Mouse (Mus musculus): Measurements from ENCODE around the gene Rasgrp4. TPM values are rescaled to one million over a fixed set of nuclear protein-coding genes. Genes with fewer than 3 reads are reported as not detected.
A peak's percentile ranks its signal among the peaks of the same experiment; 100 is the strongest.

Gene Rasgrp4
- polyA plus RNA-seq, 1 experiment from 2014 or later: 0.66 TPM

DNA sequence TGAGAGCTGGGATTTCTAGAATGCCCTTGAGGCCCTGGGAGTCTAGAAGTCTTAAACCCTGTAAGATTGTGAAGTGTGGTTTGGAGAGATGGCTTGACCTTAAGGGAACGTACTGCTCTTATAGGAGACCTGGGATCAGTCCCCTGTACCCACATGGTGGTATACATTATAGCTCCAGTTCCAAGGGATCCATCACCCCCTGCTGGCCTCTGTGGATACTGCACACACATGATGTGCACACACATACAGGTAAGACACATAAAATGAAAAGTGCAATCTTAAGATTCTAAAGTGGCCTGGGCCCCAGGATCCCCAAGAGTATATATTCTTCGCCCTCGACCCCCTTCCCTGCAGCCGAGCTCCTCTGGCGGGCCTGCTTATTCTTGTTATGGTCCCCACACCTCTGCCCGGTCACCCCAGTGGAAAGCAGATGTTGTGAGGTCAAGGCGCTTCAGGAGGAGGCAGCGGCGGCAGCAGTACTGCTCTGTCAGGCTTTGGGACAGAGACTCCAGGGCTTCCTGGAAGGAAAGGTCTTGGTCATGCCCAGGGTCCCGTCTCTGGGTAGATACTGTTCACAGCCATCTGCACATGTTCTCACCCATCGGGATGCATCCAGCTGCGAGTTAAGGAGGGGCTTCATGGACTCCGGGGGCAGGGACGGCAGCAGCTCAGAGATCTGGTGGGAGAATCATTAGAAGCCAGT, 19.5 kb downstream of the Rasgrp4 start:
- H3K9me3 ChIP-seq: no peaks in the 10 kb centered on the region
- 96% methylated on average over 14 of the region's 14 CpGs for WGBS
- no peak for DNase-seq (ENCODE audit: low spot score)
- H3K36me3 ChIP-seq (replicated peaks): peaks cover 6% of the 10 kb centered on the region; the same call in 1 of the 2 replicates
- H3K27me3 ChIP-seq (replicated peaks; ENCODE audit: low read depth, poor library complexity, severe bottlenecking): peaks cover 25% of the 10 kb centered on the region
- H3K4me3 ChIP-seq: no peak overlapping the region
- H3K27ac ChIP-seq (replicated peaks): no peak overlapping the region
- peaks cover 20% of the 10 kb centered on the region for H3K4me1 ChIP-seq

DNA sequence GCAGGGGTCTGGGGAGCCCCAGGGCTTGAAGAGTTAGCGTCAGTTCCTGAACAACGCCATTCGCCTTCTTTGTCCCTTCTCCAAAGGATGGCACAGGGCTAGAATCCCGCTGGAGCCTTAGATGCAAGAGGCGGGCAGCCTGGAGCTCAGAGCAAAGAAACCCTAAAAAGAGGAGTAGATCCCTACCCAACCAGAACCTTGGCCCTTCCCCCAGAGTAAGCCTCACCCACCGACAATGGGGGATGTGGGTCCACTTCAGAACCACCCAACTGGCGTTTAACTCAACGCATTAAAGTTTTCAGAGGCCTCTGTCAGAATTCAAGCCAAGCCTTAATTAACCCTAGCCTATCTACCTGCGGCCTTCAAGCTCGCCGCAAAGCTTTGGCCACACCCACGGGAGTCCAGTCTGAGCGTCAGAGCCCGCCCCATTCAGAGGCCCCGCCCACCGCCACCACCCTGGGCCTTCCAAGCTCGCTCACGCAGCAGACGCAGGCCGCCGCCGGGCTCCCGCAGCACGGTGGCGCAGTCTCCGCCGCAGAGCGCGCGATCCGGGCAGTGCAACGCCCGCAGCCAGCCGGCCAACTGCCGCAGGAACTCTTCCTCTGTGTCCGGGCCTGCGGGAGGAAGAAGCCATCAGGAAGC, 20.7 kb downstream of the Rasgrp4 start:
- Histone ChIP-seq H3K27ac (replicated peaks) (peak overlapping the region; percentile 83), H3K9me3 (no peaks in the 10 kb centered on the region), H3K4me3 (peak overlapping the region; percentile 74), H3K27me3 (replicated peaks; ENCODE audit: low read depth, poor library complexity, severe bottlenecking) (peaks cover 37% of the 10 kb centered on the region), H3K4me1 (peaks cover 21% of the 10 kb centered on the region), H3K36me3 (replicated peaks) (peaks cover 6% of the 10 kb centered on the region; the same call in 1 of the 2 replicates)
- DNase-seq (ENCODE audit: low spot score): peak; percentile 91
- WGBS: 7% methylated on average over 37 of the region's 37 CpGs

DNA sequence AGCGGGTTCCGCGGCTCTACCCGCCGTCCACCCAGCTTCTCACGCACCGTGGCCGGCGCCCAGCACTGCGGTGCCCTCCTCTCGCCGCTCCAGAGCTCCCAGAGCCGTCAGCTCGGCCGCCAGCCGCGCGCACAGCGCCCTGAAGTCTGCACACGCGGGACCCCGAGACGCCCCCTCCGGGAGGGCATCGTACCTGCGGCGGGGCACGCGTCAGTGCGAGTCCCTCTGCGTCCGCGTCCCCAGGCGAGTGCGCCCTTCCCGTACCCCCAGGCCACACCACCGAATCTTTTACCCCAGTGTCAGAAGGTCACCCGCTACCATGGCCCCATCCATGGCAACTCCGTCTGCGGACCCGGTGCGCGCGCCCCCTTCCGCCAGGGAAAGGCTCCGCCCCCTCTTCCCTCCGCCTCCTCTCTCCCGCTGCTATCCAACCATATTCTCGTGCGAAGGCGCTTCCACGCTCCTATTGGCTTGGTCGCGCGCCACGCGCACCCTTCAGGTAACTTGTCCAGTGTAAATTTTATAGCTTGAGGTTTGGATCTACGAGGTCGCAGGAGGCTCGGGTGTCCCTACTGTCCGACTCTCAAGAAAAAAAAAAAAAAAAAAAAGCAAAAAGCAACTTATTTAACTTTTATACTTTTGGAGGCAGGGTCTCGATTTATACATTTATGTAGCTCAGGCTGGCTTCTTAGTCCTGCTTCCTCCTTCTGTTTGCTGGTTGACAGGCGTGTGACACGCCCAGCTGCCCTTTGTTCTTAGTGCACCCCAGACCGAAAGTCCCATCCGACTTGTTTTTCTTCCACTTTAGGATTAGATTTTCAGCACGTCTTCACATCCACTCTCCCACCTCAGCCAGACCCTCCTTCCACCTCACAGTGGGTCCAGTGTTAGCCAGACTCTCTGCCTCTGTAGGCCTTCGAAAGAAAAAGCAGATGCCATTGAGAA, 21.5 kb downstream of the Rasgrp4 start, which contains the start of gene Fam98c:
TSS of gene Fam98c (minus strand) at position 397 of the 945 bp plus-strand sequence.
- Histone ChIP-seq H3K36me3 (replicated peaks) (peaks cover 11% of the 10 kb centered on the region; the same call in 1 of the 2 replicates), H3K27me3 (replicated peaks; ENCODE audit: low read depth, poor library complexity, severe bottlenecking) (peaks cover 42% of the 10 kb centered on the region), H3K9me3 (no peaks in the 10 kb centered on the region), H3K4me1 (peaks cover 21% of the 10 kb centered on the region), H3K27ac (replicated peaks) (peak within 1 kb of the TSS; percentile 83), H3K4me3 (peak within 1 kb of the TSS; percentile 74)
- DNase-seq (ENCODE audit: low spot score): peak; percentile 89
- WGBS: 4% methylated on average over 68 of the region's 68 CpGs

DNA sequence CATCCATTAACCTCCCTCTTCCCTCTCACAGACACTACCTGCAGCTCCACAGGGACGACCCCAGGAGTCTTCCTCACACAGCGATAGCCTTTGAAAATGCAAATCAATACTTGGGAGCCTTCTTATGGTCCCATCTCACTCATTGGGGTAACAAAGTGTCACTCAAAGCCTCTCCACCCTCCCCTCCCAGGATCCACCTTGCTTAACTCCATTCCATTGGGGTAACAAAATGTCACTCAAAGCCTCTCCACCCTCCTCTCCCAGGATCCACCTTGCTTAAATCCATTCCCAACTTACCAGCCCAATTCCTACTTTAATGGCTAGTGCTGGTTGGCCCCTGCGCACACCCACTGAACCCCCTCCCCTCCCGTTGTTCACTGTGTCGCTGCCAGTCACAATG, 23.6 kb downstream of the Rasgrp4 start:
- Histone ChIP-seq H3K27me3 (replicated peaks; ENCODE audit: low read depth, poor library complexity, severe bottlenecking) (peaks cover 49% of the 10 kb centered on the region), H3K4me1 (peaks cover 37% of the 10 kb centered on the region), H3K9me3 (no peaks in the 10 kb centered on the region), H3K4me3 (no peak overlapping the region), H3K27ac (replicated peaks) (no peak overlapping the region), H3K36me3 (replicated peaks) (peaks cover 26% of the 10 kb centered on the region)
- under 1% methylated on average over 5 of the region's 5 CpGs for WGBS
- DNase-seq (ENCODE audit: low spot score): no peak

DNA sequence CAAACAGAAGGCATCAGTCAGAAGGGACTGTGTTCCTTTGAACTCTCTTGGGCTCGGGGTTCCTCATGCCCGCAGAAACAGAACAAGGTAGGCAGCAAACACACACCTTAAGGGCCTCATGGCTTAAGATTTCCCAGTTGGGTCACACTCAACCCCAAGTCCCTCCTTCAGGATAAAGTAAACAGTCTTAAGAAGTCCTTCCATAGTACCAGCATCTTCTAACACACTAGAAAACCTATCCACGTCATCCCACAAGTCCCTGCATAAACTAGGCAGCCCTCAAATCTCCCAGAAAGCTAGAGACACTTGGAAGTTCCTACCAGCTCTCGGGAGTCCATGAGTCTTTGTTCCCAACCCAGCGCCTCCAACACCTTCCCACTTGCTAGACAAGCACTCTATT, 27.6 kb downstream of the Rasgrp4 start:
- WGBS: 80% methylated on average over 5 of the region's 5 CpGs
- H3K27me3 ChIP-seq (replicated peaks; ENCODE audit: low read depth, poor library complexity, severe bottlenecking): peaks cover 51% of the 10 kb centered on the region
- no peak overlapping the region for H3K27ac ChIP-seq (replicated peaks)
- no peaks in the 10 kb centered on the region for H3K9me3 ChIP-seq
- H3K4me1 ChIP-seq: peaks cover 28% of the 10 kb centered on the region
- peak overlapping the region; percentile 16; the same call in 1 of the 2 replicates for H3K4me3 ChIP-seq
- no peak for DNase-seq (ENCODE audit: low spot score)
- peaks cover 32% of the 10 kb centered on the region for H3K36me3 ChIP-seq (replicated peaks)

DNA sequence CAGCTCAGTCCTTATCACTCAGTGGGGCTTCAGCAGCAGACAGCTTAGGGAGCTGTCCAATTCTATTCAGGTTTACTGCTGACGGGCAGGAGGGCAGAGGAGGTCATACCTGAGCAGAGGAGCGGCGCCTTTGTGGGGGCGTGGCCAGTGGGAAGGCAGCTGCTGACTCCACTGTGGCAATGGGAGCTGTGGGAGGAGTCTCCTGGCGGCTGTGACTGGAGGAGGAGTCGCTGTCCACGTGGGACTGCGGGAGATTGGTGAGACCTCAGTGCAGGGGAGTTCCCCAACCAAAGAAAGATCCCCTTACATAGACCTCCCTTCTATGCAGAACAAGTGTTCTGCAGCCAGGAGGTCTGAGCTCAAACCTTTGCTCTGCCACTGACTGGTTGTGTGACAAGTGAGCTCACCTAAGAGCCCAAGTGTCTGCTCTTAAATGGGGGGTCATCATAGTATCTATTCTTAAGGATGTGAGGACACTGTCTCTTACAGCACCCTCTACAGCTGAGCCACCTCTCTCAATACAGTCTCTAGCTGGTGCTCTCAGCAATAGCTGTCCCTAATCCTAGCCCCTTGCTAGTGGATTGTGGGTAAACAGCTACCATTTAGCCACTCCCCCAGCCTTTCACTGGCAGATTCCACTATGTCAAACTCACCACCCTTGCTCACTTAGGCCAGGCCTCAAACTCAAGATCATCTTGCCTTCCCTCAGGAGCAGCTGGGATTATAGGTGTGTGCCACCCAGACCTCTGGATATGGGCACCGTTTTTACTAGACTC, 28.3 kb downstream of the Rasgrp4 start:
- Histone ChIP-seq H3K27ac (replicated peaks) (no peak overlapping the region), H3K4me1 (peaks cover 35% of the 10 kb centered on the region), H3K9me3 (no peaks in the 10 kb centered on the region), H3K36me3 (replicated peaks) (peaks cover 32% of the 10 kb centered on the region), H3K27me3 (replicated peaks; ENCODE audit: low read depth, poor library complexity, severe bottlenecking) (peaks cover 51% of the 10 kb centered on the region), H3K4me3 (peak overlapping the region; percentile 16; the same call in 1 of the 2 replicates)
- 23% methylated on average over 9 of the region's 9 CpGs for WGBS
- DNase-seq (ENCODE audit: low spot score): peak; percentile 72

DNA sequence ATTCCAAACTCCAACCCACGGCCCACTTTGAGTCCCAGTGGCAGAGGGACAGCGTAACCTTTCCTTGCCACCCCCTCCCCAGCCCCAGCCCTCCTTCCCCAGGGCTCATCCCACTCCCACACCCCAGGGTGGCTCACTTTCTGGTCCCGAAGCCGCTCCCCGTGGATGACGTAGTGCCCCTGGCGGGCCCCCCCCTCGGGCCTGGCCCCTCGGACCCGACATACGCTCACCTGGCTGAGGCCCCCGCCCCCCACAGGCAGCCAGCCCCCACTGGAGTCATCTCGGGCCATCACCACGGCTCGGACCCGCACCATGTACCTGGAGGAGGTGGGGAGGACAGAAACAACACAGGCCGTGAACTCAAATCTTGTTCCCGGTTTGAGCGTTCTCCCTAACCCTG, 33.0 kb downstream of the Rasgrp4 start:
- DNase-seq (ENCODE audit: low spot score): no peak
- no peaks in the 10 kb centered on the region for H3K9me3 ChIP-seq
- H3K36me3 ChIP-seq (replicated peaks): peaks cover 15% of the 10 kb centered on the region
- peak overlapping the region; percentile 84 for H3K4me3 ChIP-seq
- H3K4me1 ChIP-seq: peaks cover 64% of the 10 kb centered on the region
- peak overlapping the region; percentile 90; the same call in 1 of the 2 replicates for H3K27ac ChIP-seq (replicated peaks)
- H3K27me3 ChIP-seq (replicated peaks; ENCODE audit: low read depth, poor library complexity, severe bottlenecking): peaks cover 48% of the 10 kb centered on the region
- 9% methylated on average over 19 of the region's 19 CpGs for WGBS

DNA sequence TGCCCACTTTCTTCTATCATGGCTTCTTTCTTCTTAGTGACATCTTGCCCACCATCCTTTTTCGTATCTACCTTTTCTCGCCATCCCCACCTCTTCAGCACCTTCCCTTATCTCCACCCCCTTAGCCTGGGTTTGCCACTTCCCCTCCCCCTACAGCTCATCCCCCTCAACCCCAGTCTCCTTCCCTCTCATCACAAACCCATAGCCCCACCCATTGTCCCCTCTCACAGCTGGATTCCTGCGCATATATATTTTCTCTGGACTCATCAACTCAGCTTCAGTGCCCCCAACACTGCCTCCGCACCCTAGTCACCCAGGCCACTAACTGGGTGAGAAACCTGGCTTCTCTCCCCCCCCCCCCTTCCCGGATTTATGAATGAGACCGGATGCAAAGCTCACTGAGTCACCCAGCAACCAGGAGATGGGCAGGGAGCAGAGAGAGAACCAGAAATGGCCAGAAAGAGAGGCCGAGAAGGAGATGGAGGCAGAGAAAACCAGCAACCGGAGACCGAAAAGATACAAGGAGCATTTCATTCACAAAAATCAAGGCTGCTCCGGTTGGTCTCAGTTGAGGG, 33.6 kb downstream of the Rasgrp4 start:
- WGBS: 1% methylated on average over 10 of the region's 10 CpGs
- H3K4me3 ChIP-seq: peak overlapping the region; percentile 84
- peaks cover 64% of the 10 kb centered on the region for H3K4me1 ChIP-seq
- H3K27me3 ChIP-seq (replicated peaks; ENCODE audit: low read depth, poor library complexity, severe bottlenecking): peaks cover 54% of the 10 kb centered on the region
- H3K9me3 ChIP-seq: no peaks in the 10 kb centered on the region
- DNase-seq (ENCODE audit: low spot score): no peak
- H3K27ac ChIP-seq (replicated peaks): peak overlapping the region; percentile 90
- peaks cover 19% of the 10 kb centered on the region for H3K36me3 ChIP-seq (replicated peaks)

DNA sequence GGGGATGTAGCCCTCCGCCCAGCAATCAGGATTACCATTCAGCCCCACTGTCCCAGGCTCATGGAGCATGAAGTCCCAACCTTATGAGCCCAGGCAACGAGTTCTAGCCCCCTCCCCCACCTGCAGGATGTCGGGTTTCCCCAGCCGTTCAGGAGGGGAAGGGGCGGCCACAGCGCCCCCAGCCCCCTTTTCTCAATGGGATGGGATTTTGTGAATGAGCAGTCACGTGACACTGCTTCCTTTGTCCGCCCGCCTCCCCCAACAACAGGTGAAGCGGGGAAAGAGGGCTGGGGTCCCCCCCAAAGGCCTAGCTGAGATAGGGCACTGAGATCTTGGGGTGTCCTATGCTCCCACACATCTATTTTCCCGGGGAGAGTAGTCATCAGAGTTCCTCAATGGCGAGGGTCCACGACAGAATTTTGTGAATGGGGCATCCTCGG, 34.2 kb downstream of the Rasgrp4 start:
- peaks cover 65% of the 10 kb centered on the region for H3K4me1 ChIP-seq
- H3K27ac ChIP-seq (replicated peaks): peak overlapping the region; percentile 90
- no peaks in the 10 kb centered on the region for H3K9me3 ChIP-seq
- H3K36me3 ChIP-seq (replicated peaks): peaks cover 25% of the 10 kb centered on the region
- peak overlapping the region; percentile 84 for H3K4me3 ChIP-seq
- DNase-seq (ENCODE audit: low spot score): peak; percentile 65
- H3K27me3 ChIP-seq (replicated peaks; ENCODE audit: low read depth, poor library complexity, severe bottlenecking): peaks cover 60% of the 10 kb centered on the region
- WGBS: under 1% methylated on average over 14 of the region's 14 CpGs

DNA sequence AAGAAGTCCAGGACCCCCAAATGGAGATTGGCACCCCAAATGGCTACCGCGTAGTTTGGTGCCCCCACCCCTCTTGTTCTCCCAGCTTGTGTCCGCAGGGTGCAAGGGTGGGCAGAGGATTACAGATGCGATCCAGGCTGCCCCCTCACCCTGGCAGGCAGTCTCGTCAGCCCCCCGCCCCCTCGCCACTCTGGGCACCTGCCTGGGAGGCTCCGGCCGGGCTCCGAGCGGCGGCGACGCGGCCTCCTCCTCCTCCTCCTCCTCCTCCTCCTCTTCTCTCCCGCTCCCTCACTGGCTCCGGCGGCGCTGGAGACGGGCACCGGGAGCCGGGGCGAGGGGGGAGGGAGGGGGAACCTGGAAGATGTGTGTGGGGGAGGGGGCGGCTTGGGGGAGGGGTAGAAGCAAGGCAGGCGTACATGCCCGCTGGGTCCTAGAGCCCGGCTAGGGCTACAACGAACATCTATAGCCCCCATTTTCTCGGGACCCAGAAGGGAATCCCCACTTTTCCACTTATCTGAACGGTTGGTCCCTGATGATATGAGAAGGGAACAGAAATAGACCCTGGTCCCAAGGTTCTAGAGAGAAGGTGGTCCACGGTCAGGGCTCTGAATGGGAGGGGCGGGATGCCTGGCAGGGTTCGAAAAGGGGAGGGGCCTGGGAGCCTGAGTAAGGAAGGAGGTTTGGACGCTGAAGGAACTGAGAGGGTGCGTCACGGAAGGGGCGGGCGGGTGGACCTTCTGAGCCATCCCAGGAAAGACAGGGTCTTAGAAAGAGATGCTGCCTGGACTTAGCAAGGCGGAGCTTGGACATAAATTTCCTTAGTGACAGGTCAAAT, 34.8 kb downstream of the Rasgrp4 start:
- no peaks in the 10 kb centered on the region for H3K9me3 ChIP-seq
- peak overlapping the region; percentile 84 for H3K4me3 ChIP-seq
- peaks cover 31% of the 10 kb centered on the region for H3K36me3 ChIP-seq (replicated peaks)
- peak; percentile 90 for DNase-seq (ENCODE audit: low spot score)
- peak overlapping the region; percentile 90 for H3K27ac ChIP-seq (replicated peaks)
- peaks cover 65% of the 10 kb centered on the region for H3K4me1 ChIP-seq
- WGBS: under 1% methylated on average over 38 of the region's 39 CpGs
- H3K27me3 ChIP-seq (replicated peaks; ENCODE audit: low read depth, poor library complexity, severe bottlenecking): peaks cover 66% of the 10 kb centered on the region
